Mouse (Mus musculus): ENCODE results near the gene Ulk4. TPM values are rescaled to one million over a fixed set of nuclear protein-coding genes. Genes with fewer than 3 reads are reported as not detected.

Gene Ulk4
- polyA plus RNA-seq, 1 experiment from 2014 or later: 167 TPM

GRCm38 (mm10) chr9:120950761-120951160, 326.2 kb downstream of the Ulk4 start:
- no peak overlapping the region for H3K27ac ChIP-seq
- no peak overlapping the region for H3K4me3 ChIP-seq
- WGBS: 94% methylated on average over 12 of the region's 12 CpGs
- no peak for ATAC-seq (ENCODE audit: low FRiP score, low read depth)
- no peaks in the 10 kb centered on the region for H3K27me3 ChIP-seq
- peaks cover 64% of the 10 kb centered on the region for H3K36me3 ChIP-seq
- peaks cover 32% of the 10 kb centered on the region for H3K4me1 ChIP-seq
- H3K9me3 ChIP-seq: no peaks in the 10 kb centered on the region
- H3K4me2 ChIP-seq (replicated peaks): no peak overlapping the region
- H3K9ac ChIP-seq: no peak overlapping the region

- WGBS: 96% methylated on average over 1 of the region's 1 CpGs
- no peak for ATAC-seq (ENCODE audit: low FRiP score, low read depth)
- peaks cover 44% of the 10 kb centered on the region for H3K36me3 ChIP-seq
Measured at GRCm38 (mm10) chr9:120948832-120949231, 328.2 kb downstream of the Ulk4 start.

GRCm38 (mm10) chr9:120946131-120946530, 330.9 kb downstream of the Ulk4 start:
- H3K27ac ChIP-seq: no peak overlapping the region
- ATAC-seq (ENCODE audit: low FRiP score, low read depth): no peak
- H3K4me2 ChIP-seq (replicated peaks): no peak overlapping the region
- no peaks in the 10 kb centered on the region for H3K9me3 ChIP-seq
- peaks cover 69% of the 10 kb centered on the region for H3K4me1 ChIP-seq
- peaks cover 28% of the 10 kb centered on the region for H3K36me3 ChIP-seq
- 77% methylated on average over 8 of the region's 8 CpGs for WGBS
- no peak overlapping the region for H3K9ac ChIP-seq
- no peaks in the 10 kb centered on the region for H3K27me3 ChIP-seq
- H3K4me3 ChIP-seq: no peak overlapping the region

More at GRCm38 (mm10) chr9:120948832-120949231, 328.2 kb downstream of the Ulk4 start:
- no peaks in the 10 kb centered on the region for H3K27me3 ChIP-seq
- H3K4me2 ChIP-seq (replicated peaks): no peak overlapping the region
- H3K4me1 ChIP-seq: peaks cover 46% of the 10 kb centered on the region
- H3K9me3 ChIP-seq: no peaks in the 10 kb centered on the region
- H3K4me3 ChIP-seq: no peak overlapping the region
- H3K9ac ChIP-seq: no peak overlapping the region
- H3K27ac ChIP-seq: no peak overlapping the region

- Histone ChIP-seq H3K9ac (no peak overlapping the region), H3K27ac (no peak overlapping the region), H3K4me2 (replicated peaks) (no peak overlapping the region), H3K27me3 (no peaks in the 10 kb centered on the region), H3K36me3 (peaks cover 24% of the 10 kb centered on the region), H3K9me3 (no peaks in the 10 kb centered on the region), H3K4me1 (peaks cover 87% of the 10 kb centered on the region), H3K4me3 (no peak overlapping the region)
- 66% methylated on average over 3 of the region's 3 CpGs for WGBS
- ATAC-seq (ENCODE audit: low FRiP score, low read depth): no peak
Measured at GRCm38 (mm10) chr9:120944211-120944610, 332.8 kb downstream of the Ulk4 start.

GRCm38 (mm10) chr9:120943757-120944156, 333.2 kb downstream of the Ulk4 start:
- ATAC-seq (ENCODE audit: low FRiP score, low read depth): no peak
- Histone ChIP-seq H3K27ac (no peak overlapping the region), H3K4me3 (no peak overlapping the region), H3K4me2 (replicated peaks) (no peak overlapping the region), H3K36me3 (peaks cover 22% of the 10 kb centered on the region), H3K9ac (no peak overlapping the region), H3K9me3 (no peaks in the 10 kb centered on the region), H3K27me3 (no peaks in the 10 kb centered on the region), H3K4me1 (peaks cover 87% of the 10 kb centered on the region)
- WGBS: 95% methylated on average over 1 of the region's 1 CpGs

- Histone ChIP-seq H3K4me3 (no peak overlapping the region), H3K36me3 (peaks cover 29% of the 10 kb centered on the region), H3K4me2 (replicated peaks) (no peak overlapping the region), H3K27ac (no peak overlapping the region), H3K9me3 (no peaks in the 10 kb centered on the region), H3K9ac (no peak overlapping the region), H3K27me3 (no peaks in the 10 kb centered on the region), H3K4me1 (peaks cover 89% of the 10 kb centered on the region)
- ATAC-seq (ENCODE audit: low FRiP score, low read depth): no peak
- WGBS: 79% methylated on average over 3 of the region's 3 CpGs
Measured at GRCm38 (mm10) chr9:120940858-120941257, 336.1 kb downstream of the Ulk4 start.

GRCm38 (mm10) chr9:120936351-120936750, 340.6 kb downstream of the Ulk4 start:
- Histone ChIP-seq H3K4me2 (replicated peaks) (peak overlapping the region; percentile 98), H3K4me3 (peak overlapping the region; percentile 92), H3K36me3 (peaks cover 20% of the 10 kb centered on the region; the same call in 1 of the 2 replicates), H3K4me1 (peaks cover 63% of the 10 kb centered on the region), H3K9me3 (no peaks in the 10 kb centered on the region), H3K9ac (peak overlapping the region; percentile 96), H3K27me3 (no peaks in the 10 kb centered on the region), H3K27ac (no peak overlapping the region)
- no peak for ATAC-seq (ENCODE audit: low FRiP score, low read depth)
- WGBS: 15% methylated on average over 8 of the region's 8 CpGs

GRCm38 (mm10) chr9:120935634-120935922, 341.4 kb downstream of the Ulk4 start:
- peaks cover 57% of the 10 kb centered on the region for H3K4me1 ChIP-seq
- no peak for ATAC-seq (ENCODE audit: low FRiP score, low read depth)
- peak overlapping the region; percentile 96 for H3K9ac ChIP-seq
- H3K4me3 ChIP-seq: peak overlapping the region; percentile 92
- H3K27ac ChIP-seq: no peak overlapping the region
- 6% methylated on average over 4 of the region's 4 CpGs for WGBS
- no peaks in the 10 kb centered on the region for H3K27me3 ChIP-seq
- H3K4me2 ChIP-seq (replicated peaks): peak overlapping the region; percentile 98
- H3K36me3 ChIP-seq: peaks cover 13% of the 10 kb centered on the region; the same call in 1 of the 2 replicates
- no peaks in the 10 kb centered on the region for H3K9me3 ChIP-seq

- Histone ChIP-seq H3K4me1 (peaks cover 51% of the 10 kb centered on the region), H3K4me3 (peak overlapping the region; percentile 92), H3K9me3 (no peaks in the 10 kb centered on the region), H3K9ac (peak overlapping the region; percentile 96), H3K4me2 (replicated peaks) (peak overlapping the region; percentile 98), H3K36me3 (peaks cover 11% of the 10 kb centered on the region; the same call in 1 of the 2 replicates), H3K27ac (peak overlapping the region; percentile 91; the same call in 1 of the 2 replicates), H3K27me3 (no peaks in the 10 kb centered on the region)
- 7% methylated on average over 14 of the region's 14 CpGs for WGBS
- ATAC-seq (ENCODE audit: low FRiP score, low read depth): no peak
Measured at GRCm38 (mm10) chr9:120934821-120935633, 342.0 kb downstream of the Ulk4 start.

- H3K9me3 ChIP-seq: no peaks in the 10 kb centered on the region
- H3K4me3 ChIP-seq: peak overlapping the region; percentile 92
- peak; percentile 55 for ATAC-seq (ENCODE audit: low FRiP score, low read depth)
- peaks cover 42% of the 10 kb centered on the region for H3K4me1 ChIP-seq
- under 1% methylated on average over 51 of the region's 57 CpGs for WGBS
- H3K9ac ChIP-seq: peak overlapping the region; percentile 96
- H3K4me2 ChIP-seq (replicated peaks): peak overlapping the region; percentile 98
- H3K27ac ChIP-seq: peak overlapping the region; percentile 91
- H3K36me3 ChIP-seq: peaks cover 8% of the 10 kb centered on the region; the same call in 1 of the 2 replicates
- H3K27me3 ChIP-seq: no peaks in the 10 kb centered on the region
Measured at GRCm38 (mm10) chr9:120933886-120934758, 342.9 kb downstream of the Ulk4 start.

GRCm38 (mm10) chr9:120933587-120933885, 343.5 kb downstream of the Ulk4 start:
- ATAC-seq (ENCODE audit: low FRiP score, low read depth): peak; percentile 35
- peak overlapping the region; percentile 91 for H3K27ac ChIP-seq
- WGBS: 2% methylated on average over 24 of the region's 58 CpGs

More at GRCm38 (mm10) chr9:120933587-120933885, 343.5 kb downstream of the Ulk4 start:
- H3K4me2 ChIP-seq (replicated peaks): peak overlapping the region; percentile 98
- H3K36me3 ChIP-seq: peaks cover 8% of the 10 kb centered on the region; the same call in 1 of the 2 replicates
- H3K4me1 ChIP-seq: peaks cover 37% of the 10 kb centered on the region
- no peaks in the 10 kb centered on the region for H3K27me3 ChIP-seq
- H3K9me3 ChIP-seq: no peaks in the 10 kb centered on the region
- H3K4me3 ChIP-seq: peak overlapping the region; percentile 92
- H3K9ac ChIP-seq: peak overlapping the region; percentile 96

Measured in limb, embryonic 13.5 days (tissue).